Mouse (Mus musculus): ENCODE data around the gene Gm5800. TPM values are rescaled to one million over a fixed set of nuclear protein-coding genes. Genes with fewer than 3 reads are reported as not detected.
"Not testable (repeated sequence)": the region's sequence is repeated elsewhere in the genome, so short reads cannot be mapped to it uniquely, and the experiment has no call there.

The Gm5800 gene
- polyA plus RNA-seq, 1 experiment from 2014 or later = not detected

GRCm38 (mm10) chr14:51737967-51738366 lies 21.0 kb upstream of the Gm5800 start:
- Histone ChIP-seq H3K27ac (ENCODE audit: low read depth) (no peak overlapping the region), H3K4me1 (ENCODE audit: insufficient read depth) (no peaks in the 10 kb centered on the region), H3K27me3 (ENCODE audit: insufficient read depth, low read length) (peaks cover 37% of the 10 kb centered on the region), H3K4me3 (ENCODE audit: low read depth, low read length) (no peak overlapping the region), H3K9ac (replicated peaks) (no peak overlapping the region), H3K36me3 (replicated peaks; ENCODE audit: insufficient read depth, low read length) (no peaks in the 10 kb centered on the region), H3K9me3 (ENCODE audit: low read length) (no peaks in the 10 kb centered on the region), H3K4me2 (ENCODE audit: low read depth, low read length) (no peak overlapping the region)
- ATAC-seq (no peak), DNase-seq (no peak)
- TF ChIP-seq CTCF (IDR thresholded peaks at IDR 0.05; ENCODE audit: low read depth) (no peak), EP300 (IDR thresholded peaks at IDR 0.05; ENCODE audit: low read depth) (no peak)
- WGBS (ENCODE audit: insufficient replicate concordance) = 17% methylated on average over 12 of the region's 12 CpGs

DNA sequence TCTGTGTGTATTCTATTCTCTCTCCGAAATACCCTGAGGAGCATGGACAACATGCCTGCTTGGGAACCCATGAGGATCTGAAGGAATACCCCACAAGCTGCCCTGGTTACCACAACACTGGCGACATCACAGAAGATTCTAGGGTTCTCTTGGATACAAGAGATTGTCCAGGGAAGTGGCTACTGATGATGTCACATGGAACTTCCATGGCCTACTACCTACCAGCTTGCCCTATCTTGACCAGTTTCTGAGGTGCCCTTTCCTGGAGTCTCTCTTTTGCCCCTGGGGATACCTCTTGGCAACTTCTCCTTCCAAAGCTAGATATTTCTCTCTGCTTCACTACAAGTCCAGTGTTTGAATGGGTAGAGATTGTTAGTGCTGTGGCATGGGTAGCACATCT lies 21.6 kb downstream of the Gm5800 start, which contains the start of gene Gm17079:
Gm17079 (minus strand) TSS at position 101 of the 400 bp plus-strand sequence.
- not testable (repeated sequence) for H3K4me2 ChIP-seq (ENCODE audit: low read depth, low read length); H3K4me1 ChIP-seq (ENCODE audit: insufficient read depth); ATAC-seq; H3K27ac ChIP-seq (ENCODE audit: low read depth); H3K9ac ChIP-seq (replicated peaks); H3K27me3 ChIP-seq (ENCODE audit: insufficient read depth, low read length); DNase-seq; H3K9me3 ChIP-seq (ENCODE audit: low read length); H3K4me3 ChIP-seq (ENCODE audit: low read depth, low read length); H3K36me3 ChIP-seq (replicated peaks; ENCODE audit: insufficient read depth, low read length)
- WGBS (ENCODE audit: insufficient replicate concordance) = 89% methylated on average over 1 of the region's 2 CpGs

DNA sequence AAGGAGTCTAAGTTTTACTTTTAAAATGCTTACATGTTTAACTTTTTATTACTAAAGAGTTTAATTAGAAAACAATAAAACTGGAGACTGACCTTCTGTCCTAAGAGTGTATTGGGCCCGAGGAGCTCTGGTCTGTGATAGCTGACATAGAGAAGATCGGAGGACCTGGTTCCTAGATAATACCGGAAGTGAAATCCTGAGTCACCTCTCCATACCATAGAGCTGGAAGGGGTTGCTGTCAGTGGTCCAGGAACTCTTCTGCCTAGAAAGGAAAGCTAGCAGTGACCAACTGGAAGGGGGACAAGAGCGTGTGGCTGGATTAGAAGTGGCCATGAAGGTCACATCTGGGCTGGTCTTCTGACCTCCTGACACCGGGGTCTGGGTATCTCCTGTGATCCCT lies 39.7 kb downstream of the Gm5800 start:
- no peaks in the 10 kb centered on the region for H3K36me3 ChIP-seq (replicated peaks; ENCODE audit: insufficient read depth, low read length)
- H3K9me3 ChIP-seq (ENCODE audit: low read length) = no peaks in the 10 kb centered on the region
- DNase-seq = no peak
- H3K4me3 ChIP-seq (ENCODE audit: low read depth, low read length) = no peak overlapping the region
- no peaks in the 10 kb centered on the region for H3K27me3 ChIP-seq (ENCODE audit: insufficient read depth, low read length)
- WGBS (ENCODE audit: insufficient replicate concordance) = 79% methylated on average over 5 of the region's 5 CpGs
- ATAC-seq = no peak
- no peak overlapping the region for H3K4me2 ChIP-seq (ENCODE audit: low read depth, low read length)
- H3K9ac ChIP-seq (replicated peaks) = no peak overlapping the region
- H3K4me1 ChIP-seq (ENCODE audit: insufficient read depth) = no peaks in the 10 kb centered on the region
- TF ChIP-seq CTCF (IDR thresholded peaks at IDR 0.05; ENCODE audit: low read depth) (no peak), EP300 (IDR thresholded peaks at IDR 0.05; ENCODE audit: low read depth) (no peak)
- H3K27ac ChIP-seq (ENCODE audit: low read depth) = no peak overlapping the region

Other genes starting within 250 kb of the Gm5800 start
- gene Gm5622, start 164.4 kb downstream of the Gm5800 start, polyA plus RNA-seq (2015; fragmentation: Nextera tagmentation; extraction: Ambion mirVana) = 0.11 and 0.20 TPM in 2 replicates
- gene Gm17175, start 143.1 kb downstream of the Gm5800 start, polyA plus RNA-seq (2015; fragmentation: Nextera tagmentation; extraction: Ambion mirVana) = not detected in 2 replicates
- not detected in 2 replicates for gene Gm17174, start 125.0 kb downstream of the Gm5800 start, polyA plus RNA-seq (2015; fragmentation: Nextera tagmentation; extraction: Ambion mirVana)
- not detected in 2 replicates for gene Gm17078, start 105.9 kb downstream of the Gm5800 start, polyA plus RNA-seq (2015; fragmentation: Nextera tagmentation; extraction: Ambion mirVana)
- gene Gm4181, start 81.5 kb downstream of the Gm5800 start, polyA plus RNA-seq (2015; fragmentation: Nextera tagmentation; extraction: Ambion mirVana) = not detected in 2 replicates
- gene Gm17079, start 21.7 kb downstream of the Gm5800 start, polyA plus RNA-seq (2015; fragmentation: Nextera tagmentation; extraction: Ambion mirVana) = not detected in 2 replicates
- gene Ang4, start 56.4 kb upstream of the Gm5800 start, polyA plus RNA-seq (2015; fragmentation: Nextera tagmentation; extraction: Ambion mirVana) = not detected in 2 replicates
- not detected in 2 replicates for gene AY358078, start 82.9 kb upstream of the Gm5800 start, polyA plus RNA-seq (2015; fragmentation: Nextera tagmentation; extraction: Ambion mirVana)
- gene Ear6, start 136.5 kb upstream of the Gm5800 start, polyA plus RNA-seq (2015; fragmentation: Nextera tagmentation; extraction: Ambion mirVana) = 2.7 and 3.0 TPM in 2 replicates
- gene Mettl17, start 167.7 kb upstream of the Gm5800 start, polyA plus RNA-seq (2015; fragmentation: Nextera tagmentation; extraction: Ambion mirVana) = 9.4 and 10.8 TPM in 2 replicates
- 0.06 and 0.07 TPM in 2 replicates for gene Slc39a2, start 175.7 kb upstream of the Gm5800 start, polyA plus RNA-seq (2015; fragmentation: Nextera tagmentation; extraction: Ambion mirVana)
- gene Ndrg2, start 197.0 kb upstream of the Gm5800 start, polyA plus RNA-seq (2015; fragmentation: Nextera tagmentation; extraction: Ambion mirVana) = 346 and 352 TPM in 2 replicates
- not detected in 2 replicates for gene Tppp2, start 201.2 kb upstream of the Gm5800 start, polyA plus RNA-seq (2015; fragmentation: Nextera tagmentation; extraction: Ambion mirVana)
- gene Rnase13, start 205.6 kb upstream of the Gm5800 start, polyA plus RNA-seq (2015; fragmentation: Nextera tagmentation; extraction: Ambion mirVana) = not detected in 2 replicates

All from liver, postnatal 0 days (tissue).